Mouse (Mus musculus): ENCODE results near the gene Psmd9.

- TF ChIP-seq CTCF (conservative IDR thresholded peaks at IDR 0.05; ENCODE audit: low read length), result no peak
- TF ChIP-seq NANOG (IDR thresholded peaks at IDR 0.05; ENCODE audit: borderline replicate concordance, low read length), result no peak; the same call in 1 of the 2 replicates
Measured at GRCm38 (mm10) chr5:123137044-123137909, 31.9 kb upstream of the Psmd9 start.

Data from E14TG2a.4 (cell line).